Mouse (Mus musculus) embryo, embryonic 11 days (tissue): ENCODE results near the gene H2al1f.
"Not testable (repeated sequence)": the region's sequence is repeated elsewhere in the genome, so short reads cannot be mapped to it uniquely, and the experiment has no call there.

Experiments used
- DNase-seq: peaks from one replicate; pipeline ENCODE4 v3.0.0-alpha.2; 2015

Gene H2al1f

GRCm38 (mm10) chrX:11314858-11315257 lies at the start of gene H2al1f:
TSS of gene H2al1f (plus strand) at chrX:11315158.
- DNase-seq: not testable (repeated sequence)

- DNase-seq: no peak
Observed at GRCm38 (mm10) chrX:11267791-11268190, 47.2 kb upstream of the H2al1f start.

GRCm38 (mm10) chrX:11269074-11269473 lies 45.9 kb upstream of the H2al1f start:
- no peak for DNase-seq

GRCm38 (mm10) chrX:11273190-11273589 lies 41.8 kb upstream of the H2al1f start:
- DNase-seq: no peak

- no peak for DNase-seq
Observed at GRCm38 (mm10) chrX:11277083-11277482, 37.9 kb upstream of the H2al1f start.

- no peak for DNase-seq
Observed at GRCm38 (mm10) chrX:11280741-11281140, 34.2 kb upstream of the H2al1f start.

GRCm38 (mm10) chrX:11288306-11288882 lies 26.6 kb upstream of the H2al1f start:
- DNase-seq: no peak

GRCm38 (mm10) chrX:11289244-11289643 lies 25.7 kb upstream of the H2al1f start:
- DNase-seq: no peak

- DNase-seq: not testable (repeated sequence)
Observed at GRCm38 (mm10) chrX:11298957-11299356, 16.0 kb upstream of the H2al1f start, which contains the start of gene H2al1a. TSS of gene H2al1a (plus strand) at chrX:11299257.

- not testable (repeated sequence) for DNase-seq
Observed at GRCm38 (mm10) chrX:11302132-11302531, 12.8 kb upstream of the H2al1f start, which contains the start of gene H2al1b. TSS of gene H2al1b (plus strand) at chrX:11302432.

GRCm38 (mm10) chrX:11305355-11305754 lies 9.6 kb upstream of the H2al1f start, which contains the start of gene H2al1c:
TSS of gene H2al1c (plus strand) at chrX:11305655.
- not testable (repeated sequence) for DNase-seq

GRCm38 (mm10) chrX:11308524-11308923 lies 6.4 kb upstream of the H2al1f start, which contains the start of gene H2al1d:
TSS of gene H2al1d (plus strand) at chrX:11308824.
- not testable (repeated sequence) for DNase-seq

- DNase-seq: not testable (repeated sequence)
Observed at GRCm38 (mm10) chrX:11311634-11312033, 3.3 kb upstream of the H2al1f start, which contains the start of gene H2al1e. TSS of gene H2al1e (plus strand) at chrX:11311934.

- not testable (repeated sequence) for DNase-seq
Observed at GRCm38 (mm10) chrX:11317956-11318355, 3.0 kb downstream of the H2al1f start, which contains the start of gene H2al1g. TSS of gene H2al1g (plus strand) at chrX:11318256.

GRCm38 (mm10) chrX:11321192-11321591 lies 6.2 kb downstream of the H2al1f start, which contains the start of gene H2al1h:
TSS of gene H2al1h (plus strand) at chrX:11321492.
- not testable (repeated sequence) for DNase-seq

GRCm38 (mm10) chrX:11324359-11324758 lies 9.4 kb downstream of the H2al1f start, which contains the start of gene H2al1i:
TSS of gene H2al1i (plus strand) at chrX:11324659.
- not testable (repeated sequence) for DNase-seq

GRCm38 (mm10) chrX:11327522-11327921 lies 12.6 kb downstream of the H2al1f start, which contains the start of gene H2al1j:
TSS of gene H2al1j (plus strand) at chrX:11327822.
- DNase-seq: not testable (repeated sequence)

- DNase-seq: peak; percentile 59
Observed at GRCm38 (mm10) chrX:11345762-11346161, 30.8 kb downstream of the H2al1f start.

- DNase-seq: no peak
Observed at GRCm38 (mm10) chrX:11346756-11347155, 31.8 kb downstream of the H2al1f start.

GRCm38 (mm10) chrX:11360823-11361222 lies 45.9 kb downstream of the H2al1f start:
- no peak for DNase-seq

GRCm38 (mm10) chrX:11361261-11361660 lies 46.3 kb downstream of the H2al1f start:
- DNase-seq: no peak

GRCm38 (mm10) chrX:11363890-11364289 lies 48.9 kb downstream of the H2al1f start:
- no peak for DNase-seq
